In genomic region chr11:66982794-66983193, GRCm38 (mm10) we compare ENCODE assay signal across 9 mouse cellular contexts. TPM values are rescaled to one million over a fixed set of nuclear protein-coding genes. Genes with fewer than 3 reads are reported as not detected.
DNase-seq lines count a peak whose midpoint lies in the region; ATAC-seq and TF ChIP-seq lines count a peak whose summit lies in the region.
"Had no signal": no experiment of that assay in that cellular context is flagged by ENCODE, and none has a peak within 500 bp of the region (broad histone marks: within the 10 kb centered on the region; RNA-seq: fewer than 3 reads in every experiment).

No protein-coding gene starts in this region.

- WGBS in hindbrain, embryonic 10.5 days: 40% methylated on average over 6 of the region's 6 CpGs
- WGBS in hindbrain, embryonic 13.5 days: 32% methylated on average over 6 of the region's 6 CpGs
- 36% methylated on average over 6 of the region's 6 CpGs for WGBS in lung, embryonic 14.5 days
- WGBS in stomach, embryonic 14.5 days: 32% methylated on average over 6 of the region's 6 CpGs

- no peaks in the 10 kb centered on the region for H3K9me3 ChIP-seq in hindbrain, embryonic 10.5 days
- H3K9me3 ChIP-seq in hindbrain, embryonic 13.5 days: no peaks in the 10 kb centered on the region
- H3K9me3 ChIP-seq in lung, embryonic 14.5 days (ENCODE audit: low read depth, low read length): no peaks in the 10 kb centered on the region
- no peaks in the 10 kb centered on the region for H3K9me3 ChIP-seq in stomach, embryonic 14.5 days (ENCODE audit: control insufficient read depth, low read depth, low read length)

- H3K4me3 ChIP-seq in hindbrain, embryonic 10.5 days: no peak overlapping the region
- no peak overlapping the region for H3K4me3 ChIP-seq in hindbrain, embryonic 13.5 days
- H3K4me3 ChIP-seq in cortical plate, adult 2 months (ENCODE audit: insufficient read depth, low read length): no peak overlapping the region
- H3K4me3 ChIP-seq in lung, embryonic 14.5 days (ENCODE audit: low read depth, low read length): no peak overlapping the region
- no peak overlapping the region for H3K4me3 ChIP-seq in stomach, embryonic 14.5 days (ENCODE audit: low read depth, low read length)

- no peak overlapping the region for H3K27ac ChIP-seq in hindbrain, embryonic 10.5 days
- H3K27ac ChIP-seq in hindbrain, embryonic 13.5 days: no peak overlapping the region
- H3K27ac ChIP-seq in cortical plate, adult 2 months (ENCODE audit: insufficient read depth, low read length): no peak overlapping the region
- no peak overlapping the region for H3K27ac ChIP-seq in lung, embryonic 14.5 days (ENCODE audit: low read depth)
- H3K27ac ChIP-seq in stomach, embryonic 14.5 days (ENCODE audit: low read length): peak overlapping the region; percentile 48; the same call in 1 of the 2 replicates

- no peak overlapping the region for H3K9ac ChIP-seq in hindbrain, embryonic 13.5 days
- H3K9ac ChIP-seq in lung, embryonic 14.5 days: no peak overlapping the region; the same call in 1 of the 2 replicates
- no peak overlapping the region for H3K9ac ChIP-seq in stomach, embryonic 14.5 days (replicated peaks; ENCODE audit: low read depth, low read length)

- H3K27me3 ChIP-seq in hindbrain, embryonic 10.5 days (ENCODE audit: insufficient read depth, poor library complexity, severe bottlenecking): no peaks in the 10 kb centered on the region
- no peaks in the 10 kb centered on the region for H3K27me3 ChIP-seq in hindbrain, embryonic 13.5 days
- H3K27me3 ChIP-seq in lung, embryonic 14.5 days (ENCODE audit: insufficient read depth, low read length): no peaks in the 10 kb centered on the region
- H3K27me3 ChIP-seq in stomach, embryonic 14.5 days (ENCODE audit: control insufficient read depth, insufficient read depth, low read length): no peaks in the 10 kb centered on the region

- peaks cover 34% of the 10 kb centered on the region for H3K4me1 ChIP-seq in hindbrain, embryonic 10.5 days (replicated peaks)
- H3K4me1 ChIP-seq in hindbrain, embryonic 13.5 days (replicated peaks): peaks cover 20% of the 10 kb centered on the region
- H3K4me1 ChIP-seq in cortical plate, adult 2 months (ENCODE audit: control insufficient read depth, insufficient read depth, low read length): no peaks in the 10 kb centered on the region
- peaks cover 15% of the 10 kb centered on the region for H3K4me1 ChIP-seq in lung, embryonic 14.5 days (ENCODE audit: insufficient read depth)
- peaks cover 18% of the 10 kb centered on the region for H3K4me1 ChIP-seq in stomach, embryonic 14.5 days (ENCODE audit: control insufficient read depth, insufficient read depth, low read length)

- peak; percentile 63 for DNase-seq in hindbrain, embryonic 10.5 days (ENCODE audit: low spot score)
- peak; percentile 58 for DNase-seq in CD4-positive, CD25-positive, alpha-beta regulatory T cell, adult 2 months (ENCODE audit: low read depth, low spot score)
- peak; percentile 76 for DNase-seq in heart, postnatal 4 days
- peak; percentile 68 for DNase-seq in lung, embryonic 14.5 days
- DNase-seq in right cerebral cortex, adult 18-20 months: no peak

- ATAC-seq in hindbrain, embryonic 13.5 days (ENCODE audit: low FRiP score): no peak
- ATAC-seq in lung, embryonic 14.5 days (ENCODE audit: insufficient read depth): no peak
- ATAC-seq in stomach, embryonic 14.5 days (ENCODE audit: insufficient number of reproducible peaks, insufficient read depth, low FRiP score, low read depth): 0 out of 2 replicates have a peak, but pooled peaks have one; percentile 44

- TF ChIP-seq CTCF in cortical plate, adult 2 months (IDR thresholded peaks at IDR 0.05; ENCODE audit: extremely low read depth, insufficient read depth, low read length): 0 out of 2 replicates have a peak, but pooled peaks have one; percentile 13
- peak; percentile 70 for TF ChIP-seq CTCF in lung, embryonic 14.5 days (IDR thresholded peaks at IDR 0.05; ENCODE audit: low read depth)

- no peak overlapping the region for H3K4me2 ChIP-seq in hindbrain, embryonic 13.5 days
- no peak overlapping the region for H3K4me2 ChIP-seq in lung, embryonic 14.5 days
- no peak overlapping the region for H3K4me2 ChIP-seq in stomach, embryonic 14.5 days (replicated peaks; ENCODE audit: low read depth, low read length)

- H3K36me3 ChIP-seq in hindbrain, embryonic 10.5 days: no peaks in the 10 kb centered on the region
- H3K36me3 ChIP-seq in hindbrain, embryonic 13.5 days: no peaks in the 10 kb centered on the region
- no peaks in the 10 kb centered on the region for H3K36me3 ChIP-seq in lung, embryonic 14.5 days (ENCODE audit: insufficient read depth)
- no peaks in the 10 kb centered on the region for H3K36me3 ChIP-seq in stomach, embryonic 14.5 days (ENCODE audit: control insufficient read depth, insufficient read depth, low read length)

- no peak for TF ChIP-seq POLR2A in cortical plate, adult 2 months (IDR thresholded peaks at IDR 0.05; ENCODE audit: extremely low read depth, insufficient read depth, low read length)

RNA-seq across cellular contexts. Expression of gene Tmem238l, which starts 26.4 kb away (rescaled TPM):
- not detected in 2 replicates for polyA plus RNA-seq in hindbrain, embryonic 10.5 days (2016; fragmentation: Nextera tagmentation; extraction: Ambion mirVana)
- polyA plus RNA-seq in hindbrain, embryonic 13.5 days (2015; fragmentation: Nextera tagmentation; extraction: Ambion mirVana): not detected in 2 replicates
- not detected in 2 replicates for polyA plus RNA-seq in cortical plate, adult 2 months (2012; rRNA removed)
- total RNA-seq in heart, postnatal 4 days (2021): under 1 TPM; 0.34 to 0.52 TPM
- not detected in 2 replicates for polyA plus RNA-seq in lung, embryonic 14.5 days (2014; fragmentation: Nextera tagmentation; extraction: Ambion mirVana)
- polyA plus RNA-seq in stomach, embryonic 14.5 days (2014; fragmentation: Nextera tagmentation; extraction: Ambion mirVana): 0.45 and 0.55 TPM in 2 replicates
- total RNA-seq: left cerebral cortex, postnatal 10 days had no signal

RNA-seq across cellular contexts. Expression of gene Tmem220, which starts 42.2 kb away (rescaled TPM):
- polyA plus RNA-seq in hindbrain, embryonic 10.5 days (2016; fragmentation: Nextera tagmentation; extraction: Ambion mirVana): 0.43 and 1.5 TPM in 2 replicates
- polyA plus RNA-seq in hindbrain, embryonic 13.5 days (2015; fragmentation: Nextera tagmentation; extraction: Ambion mirVana): 0.93 and 1.0 TPM in 2 replicates
- 0.98 and 1.0 TPM in 2 replicates for polyA plus RNA-seq in cortical plate, adult 2 months (2012; rRNA removed)
- 1 to 10 TPM; 1.2 to 1.5 TPM for total RNA-seq in heart, postnatal 4 days (2021)
- polyA plus RNA-seq in lung, embryonic 14.5 days (2014; fragmentation: Nextera tagmentation; extraction: Ambion mirVana): 1.8 TPM in 2 replicates
- 1.6 and 2.2 TPM in 2 replicates for polyA plus RNA-seq in stomach, embryonic 14.5 days (2014; fragmentation: Nextera tagmentation; extraction: Ambion mirVana)
